Mouse (Mus musculus): Measurements from ENCODE around the gene Rasgef1c. TPM values are rescaled to one million over a fixed set of nuclear protein-coding genes. Genes with fewer than 3 reads are reported as not detected.
A peak's percentile ranks its signal among the peaks of the same experiment; 100 is the strongest.

The Rasgef1c gene
- total RNA-seq, 2 experiments from 2014 or later, result 35.3 to 39.5 TPM

GRCm38 (mm10) chr11:49927670-49928069 lies 26.0 kb downstream of the Rasgef1c start:
- TF ChIP-seq CTCF (IDR thresholded peaks at IDR 0.05), result no peak
- Histone ChIP-seq H3K27ac (peak overlapping the region; percentile 63), H3K4me3 (no peak overlapping the region)
- intact Hi-C loops (cut with DNase I), result no loop called here
- DNase-seq (ENCODE audit: extremely low spot score in 1 of 2, low spot score in 2 of 2), result no peak

DNA sequence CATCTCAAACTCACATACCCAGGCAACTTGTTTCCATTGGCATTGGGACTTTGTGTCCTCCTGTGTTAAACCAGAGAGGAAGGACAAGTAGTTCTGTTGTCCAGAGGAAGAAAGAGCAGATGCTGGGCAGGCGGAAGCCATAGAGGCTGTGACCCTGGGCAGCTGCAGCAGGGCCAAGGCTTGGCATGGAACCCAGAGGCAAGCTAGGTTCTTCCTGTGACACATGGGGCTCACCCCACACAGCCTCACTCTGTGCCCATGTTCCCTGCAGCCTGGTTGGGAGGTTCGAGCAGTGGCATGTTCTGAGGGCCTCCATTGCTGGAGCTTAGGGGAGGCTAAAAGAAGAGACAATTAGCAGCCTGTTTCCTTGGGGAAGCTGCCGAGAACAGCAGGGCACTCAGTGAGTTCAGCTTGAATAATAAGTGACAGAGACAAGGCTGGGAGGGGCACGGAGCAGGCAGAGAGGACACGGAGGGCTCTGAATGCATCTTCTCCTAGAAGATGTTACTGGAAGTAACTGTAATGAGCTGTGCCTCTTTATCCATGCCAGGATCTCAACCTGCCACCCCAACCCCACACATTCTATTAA lies 29.5 kb downstream of the Rasgef1c start:
- H3K27ac ChIP-seq, result peak overlapping the region; percentile 60
- TF ChIP-seq CTCF (IDR thresholded peaks at IDR 0.05), result no peak
- intact Hi-C loops (cut with DNase I), result no loop called here
- DNase-seq (ENCODE audit: extremely low spot score in 1 of 2, low spot score in 2 of 2), result no peak
- H3K4me3 ChIP-seq, result no peak overlapping the region

GRCm38 (mm10) chr11:49931853-49932252 lies 30.2 kb downstream of the Rasgef1c start:
- Histone ChIP-seq H3K27ac (no peak overlapping the region), H3K4me3 (no peak overlapping the region)
- TF ChIP-seq CTCF (IDR thresholded peaks at IDR 0.05), result no peak
- no peak for DNase-seq (ENCODE audit: extremely low spot score in 1 of 2, low spot score in 2 of 2)
- intact Hi-C loops (cut with DNase I), result no loop called here

GRCm38 (mm10) chr11:49933811-49934210 lies 32.2 kb downstream of the Rasgef1c start:
- peak overlapping the region; percentile 71 for H3K27ac ChIP-seq
- H3K4me3 ChIP-seq, result no peak overlapping the region
- no peak for TF ChIP-seq CTCF (IDR thresholded peaks at IDR 0.05)
- intact Hi-C loops (cut with DNase I), result no loop called here
- no peak for DNase-seq (ENCODE audit: extremely low spot score in 1 of 2, low spot score in 2 of 2)

DNA sequence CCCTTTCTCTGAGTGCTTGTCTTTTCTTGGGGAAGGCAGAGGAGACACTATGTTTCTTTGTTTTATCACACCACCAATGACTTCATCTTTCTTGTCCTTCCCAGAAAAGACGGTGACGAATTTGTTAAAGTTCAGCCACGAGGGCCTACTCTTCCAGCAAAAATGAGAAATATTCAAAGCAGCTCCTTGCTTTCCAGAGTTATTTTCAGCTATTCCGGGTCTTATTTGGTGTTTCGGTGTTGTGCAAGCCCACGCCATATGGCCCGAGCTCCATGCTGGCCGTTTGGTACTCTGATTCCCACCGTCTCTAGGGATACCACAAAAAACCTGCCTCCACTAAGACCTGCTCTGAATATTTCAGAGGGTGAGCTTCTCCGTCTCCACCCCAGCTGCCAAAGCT lies 32.7 kb downstream of the Rasgef1c start:
- Histone ChIP-seq H3K4me3 (no peak overlapping the region), H3K27ac (peak overlapping the region; percentile 92)
- intact Hi-C loops (cut with DNase I), result no loop called here
- no peak for DNase-seq (ENCODE audit: extremely low spot score in 1 of 2, low spot score in 2 of 2)
- TF ChIP-seq CTCF (IDR thresholded peaks at IDR 0.05), result no peak

DNA sequence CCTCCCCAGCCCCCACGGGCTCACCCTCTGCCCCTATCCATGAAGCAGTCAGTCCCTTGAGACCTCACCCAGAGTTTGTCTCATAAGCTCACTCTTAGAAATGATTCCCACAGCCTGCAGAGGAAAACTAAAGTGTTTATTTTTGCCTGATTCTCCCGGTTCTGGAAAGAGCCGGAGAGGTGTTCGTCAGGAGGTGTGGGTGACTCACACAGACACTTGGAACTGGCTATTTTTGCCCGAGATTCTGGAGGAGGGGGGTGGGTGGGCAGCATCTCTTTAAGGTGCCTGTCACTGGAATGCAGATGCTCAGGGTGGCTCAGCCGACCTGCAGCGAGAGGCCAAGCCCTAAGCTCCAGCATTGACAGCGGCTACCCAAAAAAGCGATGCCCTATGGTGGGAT lies 34.8 kb downstream of the Rasgef1c start:
- DNase-seq (ENCODE audit: extremely low spot score in 1 of 2, low spot score in 2 of 2), result peak in 1 of 2 experiments; percentile 49
- intact Hi-C loops (cut with DNase I), result loop anchor here (2.0 to 5.0 kb wide), 3 partner anchors 18 to 119 kb away; partner anchors contain the start of gene Rasgef1c
- no peak for TF ChIP-seq CTCF (IDR thresholded peaks at IDR 0.05)
- H3K4me3 ChIP-seq, result no peak overlapping the region
- H3K27ac ChIP-seq, result peak overlapping the region; percentile 92

- no peak for DNase-seq (ENCODE audit: extremely low spot score in 1 of 2, low spot score in 2 of 2)
- no peak for TF ChIP-seq CTCF (IDR thresholded peaks at IDR 0.05)
- intact Hi-C loops (cut with DNase I), result loop anchor here (2.0 to 5.0 kb wide), 3 partner anchors 17 to 120 kb away; partner anchors contain the start of gene Rasgef1c
- Histone ChIP-seq H3K27ac (peak overlapping the region; percentile 92), H3K4me3 (no peak overlapping the region)
These were observed 36.1 kb downstream of the Rasgef1c start for GRCm38 (mm10) chr11:49937779-49938178.

- no peak for TF ChIP-seq CTCF (IDR thresholded peaks at IDR 0.05)
- peak overlapping the region; percentile 64 for H3K27ac ChIP-seq
- DNase-seq (ENCODE audit: extremely low spot score in 1 of 2, low spot score in 2 of 2), result peak in 1 of 2 experiments; percentile 63
- H3K4me3 ChIP-seq, result no peak overlapping the region
- intact Hi-C loops (cut with DNase I), result loop anchor here (5.0 kb wide), 2 partner anchors 36 to 121 kb away; partner anchors contain the start of gene Rasgef1c
These were observed 36.9 kb downstream of the Rasgef1c start for GRCm38 (mm10) chr11:49938258-49939164.

GRCm38 (mm10) chr11:49942841-49943240 lies 41.2 kb downstream of the Rasgef1c start:
- H3K4me3 ChIP-seq, result no peak overlapping the region
- TF ChIP-seq CTCF (IDR thresholded peaks at IDR 0.05), result no peak
- intact Hi-C loops (cut with DNase I), result no loop called here
- H3K27ac ChIP-seq, result peak overlapping the region; percentile 42
- no peak for DNase-seq (ENCODE audit: extremely low spot score in 1 of 2, low spot score in 2 of 2)

- intact Hi-C loops (cut with DNase I), result no loop called here
- TF ChIP-seq CTCF (IDR thresholded peaks at IDR 0.05), result no peak
- no peak overlapping the region for H3K4me3 ChIP-seq
- DNase-seq (ENCODE audit: extremely low spot score in 1 of 2, low spot score in 2 of 2), result no peak
- H3K27ac ChIP-seq, result peak overlapping the region; percentile 32
These were observed 42.3 kb downstream of the Rasgef1c start for GRCm38 (mm10) chr11:49943901-49944300.

- TF ChIP-seq CTCF (IDR thresholded peaks at IDR 0.05), result no peak
- intact Hi-C loops (cut with DNase I), result no loop called here
- H3K27ac ChIP-seq, result peak overlapping the region; percentile 56
- no peak overlapping the region for H3K4me3 ChIP-seq
- no peak for DNase-seq (ENCODE audit: extremely low spot score in 1 of 2, low spot score in 2 of 2)
These were observed 44.1 kb downstream of the Rasgef1c start for GRCm38 (mm10) chr11:49945726-49946125.

- DNase-seq (ENCODE audit: extremely low spot score in 1 of 2, low spot score in 2 of 2), result no peak
- no peak for TF ChIP-seq CTCF (IDR thresholded peaks at IDR 0.05)
- H3K4me3 ChIP-seq, result no peak overlapping the region
- intact Hi-C loops (cut with DNase I), result loop anchor here (10.0 kb wide), 1 partner anchor 295 kb away; no protein-coding TSS in a partner anchor
- H3K27ac ChIP-seq, result peak overlapping the region; percentile 72
These were observed 48.2 kb downstream of the Rasgef1c start for GRCm38 (mm10) chr11:49949839-49950238.
